Mouse (Mus musculus): Measurements from ENCODE around the gene Cdc40. TPM values are rescaled to one million over a fixed set of nuclear protein-coding genes. Genes with fewer than 3 reads are reported as not detected.
"Not testable (repeated sequence)": the region's sequence is repeated elsewhere in the genome, so short reads cannot be mapped to it uniquely, and the experiment has no call there.

Cdc40 gene
- polyA plus RNA-seq, 1 experiment from 2014 or later: 25.9 TPM

DNA sequence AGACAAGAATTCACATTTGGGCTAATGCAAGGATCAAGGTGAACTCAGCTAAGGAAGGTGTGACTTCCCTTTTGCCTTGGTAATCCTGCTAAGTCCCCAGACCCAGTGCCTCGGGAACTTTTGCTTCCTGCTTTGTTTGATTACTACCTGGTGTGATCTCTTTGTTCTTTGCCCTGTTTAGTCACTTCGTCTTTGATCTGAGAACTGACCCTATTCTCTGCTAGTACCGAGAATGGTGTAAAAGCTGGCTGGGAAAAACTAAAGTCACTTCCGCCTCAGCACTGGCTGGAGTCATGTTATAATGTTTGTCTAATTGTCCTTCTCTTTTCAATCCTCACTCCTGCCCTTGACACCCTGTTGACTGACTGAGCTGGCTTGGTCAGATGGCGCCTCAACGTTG is 66.6 kb downstream of the Cdc40 start:
- H3K36me3 ChIP-seq: no peaks in the 10 kb centered on the region
- no peaks in the 10 kb centered on the region for H3K4me1 ChIP-seq (replicated peaks)
- H3K27me3 ChIP-seq: no peaks in the 10 kb centered on the region
- H3K9ac ChIP-seq: no peak overlapping the region
- no peak overlapping the region for H3K4me2 ChIP-seq
- 57% methylated on average over 6 of the region's 6 CpGs for WGBS
- H3K27ac ChIP-seq: no peak overlapping the region
- H3K4me3 ChIP-seq: no peak overlapping the region
- no peaks in the 10 kb centered on the region for H3K9me3 ChIP-seq
- no peak for ATAC-seq (ENCODE audit: low FRiP score)

DNA sequence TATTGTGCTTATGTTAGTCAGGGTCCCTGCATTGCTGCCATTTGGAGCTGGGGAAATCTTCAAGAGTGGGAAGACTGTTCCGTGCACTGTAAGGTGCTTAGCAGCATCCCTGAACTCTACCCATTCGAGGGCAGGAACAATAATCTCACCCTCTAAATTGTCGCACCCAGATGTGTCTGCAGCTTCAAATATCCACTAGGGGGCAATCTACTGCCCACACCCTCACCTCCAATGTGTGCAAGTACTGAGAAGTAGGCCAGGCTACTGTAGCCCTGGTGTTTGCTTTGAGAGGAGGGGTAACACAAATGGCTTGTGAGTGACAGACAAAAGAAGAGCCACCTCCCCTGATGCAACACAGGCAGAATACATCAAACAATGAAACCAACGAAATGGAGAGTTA is 69.5 kb downstream of the Cdc40 start:
- Histone ChIP-seq H3K9ac (no peak overlapping the region), H3K27ac (no peak overlapping the region), H3K4me2 (no peak overlapping the region), H3K27me3 (0 out of 2 replicates have a peak, but pooled peaks cover 6% of the 10 kb centered on the region), H3K36me3 (no peaks in the 10 kb centered on the region), H3K9me3 (no peaks in the 10 kb centered on the region), H3K4me1 (replicated peaks) (no peaks in the 10 kb centered on the region), H3K4me3 (no peak overlapping the region)
- no peak for ATAC-seq (ENCODE audit: low FRiP score)
- WGBS: 67% methylated on average over 4 of the region's 4 CpGs

DNA sequence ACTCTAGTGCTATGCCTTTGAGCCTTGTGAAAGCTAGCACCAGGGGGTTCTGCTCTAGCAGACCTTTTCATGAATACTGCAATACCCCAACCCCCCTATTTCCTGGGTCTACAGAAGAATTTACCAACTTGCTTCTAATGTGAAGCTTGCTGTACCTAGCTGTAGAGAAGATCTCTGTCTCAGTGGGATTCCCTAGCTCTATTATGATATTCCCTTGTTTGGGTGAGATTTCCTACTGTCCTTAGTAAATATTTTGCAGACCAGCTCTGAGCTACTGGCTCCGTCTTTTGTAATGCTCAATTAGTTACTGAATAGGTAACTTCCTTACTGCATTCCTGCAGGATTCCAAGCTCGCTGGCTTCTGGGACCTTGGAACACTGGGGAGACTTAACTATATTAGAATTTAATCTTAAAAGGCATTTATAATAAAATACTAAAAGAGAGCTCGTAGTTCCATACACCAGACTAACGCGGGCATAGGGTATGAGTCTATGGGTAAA is 73.7 kb downstream of the Cdc40 start:
- WGBS: 25% methylated on average over 5 of the region's 5 CpGs
- H3K27ac ChIP-seq; H3K9me3 ChIP-seq; ATAC-seq (ENCODE audit: low FRiP score); H3K36me3 ChIP-seq; H3K4me1 ChIP-seq (replicated peaks); H3K4me2 ChIP-seq; H3K4me3 ChIP-seq; H3K9ac ChIP-seq; H3K27me3 ChIP-seq: not testable (repeated sequence)

DNA sequence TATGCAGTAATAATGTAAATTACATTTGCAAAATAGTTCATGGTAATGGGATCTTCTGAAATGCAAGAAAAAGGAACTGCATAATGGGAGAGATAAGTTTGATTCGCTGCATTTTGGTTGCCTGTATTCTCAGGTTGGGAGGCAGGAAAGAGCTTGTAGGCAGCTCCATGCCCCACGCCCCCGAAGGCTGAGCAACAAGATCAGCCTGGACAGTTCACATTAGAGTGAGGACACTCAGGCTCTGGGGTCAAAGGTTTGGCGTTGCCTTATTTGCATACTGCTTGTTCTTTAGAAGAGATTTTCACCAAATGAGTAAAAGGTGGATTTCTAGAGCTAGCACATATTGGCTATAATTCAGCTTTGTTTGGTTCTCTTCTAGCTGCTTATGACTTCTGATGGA is 76.9 kb downstream of the Cdc40 start:
- Histone ChIP-seq H3K9ac (no peak overlapping the region), H3K9me3 (no peaks in the 10 kb centered on the region), H3K4me2 (no peak overlapping the region), H3K4me3 (no peak overlapping the region), H3K36me3 (no peaks in the 10 kb centered on the region), H3K4me1 (replicated peaks) (no peaks in the 10 kb centered on the region), H3K27ac (no peak overlapping the region), H3K27me3 (0 out of 2 replicates have a peak, but pooled peaks cover 6% of the 10 kb centered on the region)
- no peak for ATAC-seq (ENCODE audit: low FRiP score)
- WGBS: 84% methylated on average over 4 of the region's 4 CpGs

DNA sequence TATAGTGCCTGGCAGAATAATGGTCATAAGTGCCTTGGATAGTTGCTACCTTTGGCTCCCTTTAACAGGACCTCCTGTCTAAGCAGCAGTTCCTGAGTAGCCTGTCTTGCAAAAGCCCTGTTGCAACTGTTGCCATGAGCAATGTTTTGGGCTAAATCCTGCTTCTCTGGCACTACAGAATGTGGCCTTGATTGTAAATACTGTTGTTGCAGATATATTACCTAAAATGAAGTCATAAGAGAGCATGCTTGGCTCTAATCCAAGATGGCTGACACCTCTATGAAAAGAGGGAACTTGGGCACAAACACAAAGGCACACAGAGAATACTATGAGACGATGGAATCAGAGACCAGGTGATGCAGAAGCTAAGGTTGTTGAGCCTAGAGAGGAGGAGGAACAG is 77.9 kb downstream of the Cdc40 start:
- no peaks in the 10 kb centered on the region for H3K36me3 ChIP-seq
- no peaks in the 10 kb centered on the region for H3K9me3 ChIP-seq
- no peak overlapping the region for H3K4me2 ChIP-seq
- H3K27ac ChIP-seq: no peak overlapping the region
- H3K27me3 ChIP-seq: 0 out of 2 replicates have a peak, but pooled peaks cover under 1% of the 10 kb centered on the region
- no peaks in the 10 kb centered on the region for H3K4me1 ChIP-seq (replicated peaks)
- ATAC-seq (ENCODE audit: low FRiP score): no peak
- no peak overlapping the region for H3K4me3 ChIP-seq
- WGBS: 82% methylated on average over 1 of the region's 1 CpGs
- no peak overlapping the region for H3K9ac ChIP-seq

DNA sequence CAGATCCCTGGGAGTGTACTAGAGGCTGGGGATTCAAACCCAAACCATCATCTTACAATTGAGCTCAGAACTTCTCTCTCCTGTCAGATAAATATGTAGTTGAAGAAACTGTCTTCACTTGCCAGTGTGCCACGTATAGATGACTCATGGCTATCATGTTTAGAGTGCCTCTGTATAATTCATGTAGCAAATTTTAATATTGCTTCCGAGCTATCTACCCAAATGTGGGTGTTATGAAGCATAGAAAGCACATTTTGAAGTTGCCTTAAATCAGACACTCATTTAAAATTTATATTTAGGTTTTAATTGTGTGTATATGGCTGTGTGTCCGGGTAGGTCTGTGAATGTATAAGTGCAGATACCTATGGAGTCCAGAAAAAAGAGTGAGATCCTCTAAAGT is 91.0 kb downstream of the Cdc40 start:
- ATAC-seq (ENCODE audit: low FRiP score): no peak
- 82% methylated on average over 3 of the region's 3 CpGs for WGBS

DNA sequence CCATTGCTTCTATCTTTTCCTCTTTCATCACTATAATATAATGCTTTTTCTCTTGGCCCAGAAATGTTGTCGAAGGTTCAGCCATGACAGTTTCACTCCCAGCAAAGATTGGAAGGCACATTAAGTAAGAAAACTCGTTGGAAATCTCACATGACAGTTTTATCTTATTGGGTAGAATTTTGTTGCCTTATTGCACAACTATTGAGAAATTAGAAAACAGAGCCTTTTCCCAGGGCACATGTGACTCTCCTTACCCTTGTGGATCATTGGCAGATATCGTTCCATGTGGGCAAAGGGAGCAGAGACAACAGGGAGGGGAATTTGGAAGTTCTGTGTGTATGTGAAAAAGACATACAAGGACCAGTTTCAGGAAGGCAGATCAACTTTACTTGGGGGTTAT is 92.7 kb downstream of the Cdc40 start:
- 89% methylated on average over 3 of the region's 3 CpGs for WGBS
- ATAC-seq (ENCODE audit: low FRiP score): no peak

More for the DNA sequence above, 91.0 kb downstream of the Cdc40 start:
- peaks cover 2% of the 10 kb centered on the region; the same call in 1 of the 2 replicates for H3K9me3 ChIP-seq
- no peak overlapping the region for H3K9ac ChIP-seq
- H3K4me3 ChIP-seq: no peak overlapping the region
- no peaks in the 10 kb centered on the region for H3K36me3 ChIP-seq
- H3K4me2 ChIP-seq: no peak overlapping the region
- no peaks in the 10 kb centered on the region for H3K4me1 ChIP-seq (replicated peaks)
- H3K27ac ChIP-seq: no peak overlapping the region
- H3K27me3 ChIP-seq: no peaks in the 10 kb centered on the region

More for the DNA sequence above, 92.7 kb downstream of the Cdc40 start:
- H3K4me3 ChIP-seq: no peak overlapping the region
- no peak overlapping the region for H3K4me2 ChIP-seq
- peaks cover 5% of the 10 kb centered on the region; the same call in 1 of the 2 replicates for H3K9me3 ChIP-seq
- H3K27me3 ChIP-seq: no peaks in the 10 kb centered on the region
- no peaks in the 10 kb centered on the region for H3K4me1 ChIP-seq (replicated peaks)
- H3K27ac ChIP-seq: no peak overlapping the region
- H3K9ac ChIP-seq: no peak overlapping the region
- no peaks in the 10 kb centered on the region for H3K36me3 ChIP-seq

Other genes starting within 250 kb of the Cdc40 start
- gene Mettl24, start 200.0 kb downstream of the Cdc40 start, polyA plus RNA-seq (2015; fragmentation: Nextera tagmentation; extraction: Ambion mirVana): 0.58 and 0.64 TPM in 2 replicates
- 90.2 and 91.6 TPM in 2 replicates for gene Wasf1, start 164 bp upstream of the Cdc40 start, polyA plus RNA-seq (2015; fragmentation: Nextera tagmentation; extraction: Ambion mirVana)
- 0.36 and 0.39 TPM in 2 replicates for gene Gpr6, start 189.0 kb upstream of the Cdc40 start, polyA plus RNA-seq (2015; fragmentation: Nextera tagmentation; extraction: Ambion mirVana)